Mouse (Mus musculus): ENCODE results near the gene Commd9.

Gene Commd9

DNA sequence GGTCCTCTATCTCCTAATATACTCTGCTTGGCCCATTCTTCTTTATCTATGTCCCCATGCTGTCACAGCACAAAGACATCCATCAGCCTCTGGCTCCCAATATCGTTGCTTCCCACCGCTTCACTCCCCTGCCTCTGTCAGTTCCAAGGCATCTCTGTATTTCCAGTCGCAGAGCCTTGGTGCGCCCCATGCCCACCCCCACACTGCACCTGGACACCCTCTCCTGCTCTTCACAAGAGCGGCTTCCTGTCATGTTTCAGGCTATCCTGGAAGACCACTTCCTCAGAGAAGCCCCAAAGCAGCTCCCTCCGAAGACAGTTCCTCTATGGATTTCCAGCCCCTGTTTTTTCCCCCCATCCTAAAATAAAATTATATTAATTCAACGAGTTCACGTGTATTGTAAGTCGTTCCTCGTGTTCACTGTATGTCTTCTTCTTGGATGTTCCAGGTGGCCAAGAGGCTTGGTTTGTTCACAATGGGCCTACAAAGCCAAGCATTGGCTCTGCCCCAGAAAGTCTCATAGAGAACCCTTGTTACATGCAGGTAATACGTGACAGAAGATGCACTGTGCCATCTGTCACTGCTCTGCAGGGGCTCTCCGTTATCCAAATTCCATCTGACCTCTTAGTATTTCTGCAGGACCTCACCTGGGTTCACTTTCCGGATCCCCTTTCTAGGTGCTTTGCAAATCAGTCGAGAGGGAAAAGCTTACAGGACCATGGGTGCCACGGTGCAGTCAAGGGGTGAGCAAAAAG is 23.5 kb downstream of the Commd9 start:
- DNase-seq (ENCODE audit: low spot score) = no peak

DNA sequence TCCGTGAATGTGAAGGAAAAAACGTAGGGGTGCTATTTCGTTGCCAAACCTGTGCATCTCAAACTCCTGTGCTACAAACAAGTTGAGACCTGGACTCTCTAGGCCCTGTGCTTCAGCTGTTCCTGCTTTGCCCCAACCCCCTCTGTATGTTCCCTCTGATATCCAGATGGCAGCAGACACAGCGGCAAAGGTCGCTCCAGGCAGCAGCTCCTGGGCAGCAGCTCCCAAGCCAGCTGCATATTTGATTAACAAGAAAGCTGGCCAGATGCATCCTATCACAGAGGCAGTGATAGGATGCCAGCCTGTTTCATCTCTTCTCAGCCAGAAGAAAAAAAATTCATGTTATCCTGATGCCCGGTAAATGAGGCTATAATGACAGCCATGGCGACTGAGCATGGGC is 32.5 kb downstream of the Commd9 start:
- no peak for DNase-seq (ENCODE audit: low spot score)

DNA sequence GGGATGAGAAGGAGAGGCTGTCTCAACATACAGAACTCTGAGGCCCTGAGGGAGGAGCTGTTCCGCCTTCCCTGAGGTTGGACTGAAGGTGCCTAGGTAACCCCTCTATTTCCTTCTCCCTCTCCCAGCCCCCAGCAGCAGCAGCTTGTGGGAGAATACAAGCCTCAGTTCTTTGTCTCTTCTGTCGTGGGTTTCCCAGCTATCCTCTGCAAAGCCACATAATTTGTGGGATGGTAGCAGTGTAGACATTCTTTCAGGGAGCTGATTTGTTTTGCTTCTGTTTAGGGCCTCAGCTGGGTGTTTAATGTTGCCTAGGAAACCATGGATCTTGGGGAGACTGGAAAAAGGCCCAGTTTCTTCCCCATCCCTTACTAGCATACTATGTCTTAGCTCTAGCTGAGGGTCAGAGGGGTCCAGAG is 34.1 kb downstream of the Commd9 start:
- DNase-seq (ENCODE audit: low spot score) = no peak

DNA sequence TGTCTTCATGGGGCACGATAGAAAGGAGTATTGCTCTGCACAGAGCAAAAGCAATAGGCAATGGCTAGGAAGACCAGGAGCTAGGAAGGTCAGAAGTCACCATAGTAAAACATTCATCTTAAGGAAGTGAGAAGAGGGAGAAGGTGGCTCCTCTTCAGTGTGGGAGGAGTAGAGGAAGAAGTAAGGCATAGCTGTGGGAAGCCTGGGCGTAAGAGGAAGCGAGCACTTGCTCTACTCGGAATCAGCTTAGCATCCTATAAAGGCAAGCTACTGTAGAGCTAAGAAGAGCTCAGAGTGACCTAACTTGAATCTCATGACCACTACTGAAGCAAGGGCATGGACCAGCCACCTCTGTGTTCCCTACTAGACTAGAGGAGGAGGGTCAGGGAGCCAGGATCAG is 36.3 kb downstream of the Commd9 start:
- DNase-seq (ENCODE audit: low spot score) = no peak

DNA sequence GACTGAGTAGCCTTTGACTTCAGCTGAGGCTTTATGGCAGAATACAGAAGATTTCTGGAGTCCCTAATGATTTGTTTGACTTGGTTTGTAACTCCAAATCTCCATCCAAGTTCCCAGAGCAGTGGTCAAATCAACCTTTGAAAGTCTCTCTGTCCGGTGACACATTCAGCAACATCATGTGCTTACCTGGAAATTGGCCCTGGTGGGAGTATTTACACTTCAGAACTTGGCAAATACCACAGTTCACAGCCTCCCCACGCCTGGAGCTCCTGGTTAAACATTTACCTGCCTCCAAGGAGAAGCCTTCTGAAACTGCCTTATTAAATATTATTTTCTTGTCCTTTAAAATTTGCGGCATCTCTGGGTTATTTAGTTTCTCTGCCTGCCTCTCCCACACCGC is 37.1 kb downstream of the Commd9 start:
- DNase-seq (ENCODE audit: low spot score) = no peak

DNA sequence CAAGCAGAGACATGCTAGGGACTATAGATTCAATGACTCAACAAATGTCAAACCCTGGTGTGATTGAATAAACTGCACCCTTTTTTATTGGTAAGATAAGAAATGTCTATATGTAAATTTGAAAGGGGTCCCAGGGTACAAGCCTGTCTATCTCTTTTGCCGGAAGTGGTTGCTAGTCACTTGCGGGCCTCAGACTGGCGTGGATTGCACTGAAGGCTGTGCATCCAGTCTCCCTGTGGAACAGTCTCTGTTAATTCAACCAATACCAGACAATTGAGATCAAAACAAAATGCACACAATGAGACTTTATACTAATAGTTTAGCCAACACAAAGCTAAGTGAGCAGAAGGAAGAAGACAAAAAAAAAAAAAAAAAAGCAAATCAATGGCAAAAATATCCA is 39.1 kb downstream of the Commd9 start:
- no peak for DNase-seq (ENCODE audit: low spot score)

DNA sequence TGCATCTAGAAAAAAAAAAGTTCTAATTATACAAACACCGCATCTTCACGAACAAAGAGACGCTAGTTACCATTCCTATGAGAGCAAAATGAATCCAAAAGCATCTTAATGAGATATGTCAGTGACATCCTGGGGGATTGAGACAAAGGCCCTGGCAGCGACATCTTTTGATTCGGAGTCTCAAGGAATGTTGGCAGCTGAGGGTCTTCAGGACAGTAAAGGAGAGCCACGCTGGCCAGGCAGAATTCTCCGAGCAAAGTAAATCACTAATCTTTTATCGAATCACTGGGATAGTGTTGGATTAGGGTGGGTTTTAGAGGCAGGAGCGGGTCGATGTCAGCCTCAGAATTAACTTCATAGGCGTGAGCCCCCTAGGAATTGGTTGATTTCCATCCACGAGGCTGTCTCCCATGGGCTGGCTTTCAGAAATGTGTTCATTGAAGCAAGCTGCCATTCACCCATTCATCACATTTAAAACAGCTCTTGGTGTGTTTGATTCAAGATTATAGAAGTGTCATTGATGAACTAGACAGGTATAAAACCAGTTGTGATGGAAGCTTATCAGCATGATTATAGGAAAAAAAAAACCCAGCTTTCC is 39.6 kb downstream of the Commd9 start:
- no peak for DNase-seq (ENCODE audit: low spot score)

DNA sequence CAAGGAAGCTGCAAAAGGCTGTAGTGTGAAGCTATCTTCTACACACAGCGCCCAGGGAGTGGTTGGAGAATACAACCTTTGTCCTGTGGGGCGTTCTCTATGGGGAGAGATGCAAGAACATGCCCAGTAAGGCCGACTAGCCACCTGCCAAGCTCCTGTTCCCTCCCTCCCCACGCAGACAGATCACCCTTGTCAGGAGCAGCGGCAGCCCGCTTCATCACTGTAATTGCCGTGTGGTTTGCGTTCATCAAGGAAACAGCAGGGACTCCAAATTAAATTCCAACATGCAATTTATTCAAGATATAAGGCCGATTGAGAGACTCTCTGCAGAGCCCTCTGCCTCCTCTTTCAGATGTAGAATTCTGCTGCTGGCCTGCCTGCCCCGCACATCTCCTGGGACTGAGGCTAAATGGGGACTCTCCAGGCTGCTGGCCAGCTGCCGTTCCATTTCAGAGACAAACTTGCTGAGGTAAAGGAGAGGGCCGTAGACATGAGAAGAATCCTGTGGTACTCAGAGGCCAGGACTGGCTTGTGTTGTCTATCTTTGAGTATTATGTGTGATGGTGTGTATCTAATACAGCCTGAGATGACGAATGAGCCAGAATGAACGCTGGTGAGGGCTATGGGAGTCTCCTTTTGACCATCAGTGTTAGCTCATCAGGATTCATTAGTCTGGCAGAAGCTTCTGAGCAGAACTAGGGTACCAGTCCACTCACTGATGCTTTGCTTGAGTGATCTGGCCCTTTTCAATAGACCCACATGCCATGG is 46.3 kb downstream of the Commd9 start:
- DNase-seq (ENCODE audit: low spot score) = no peak

DNA sequence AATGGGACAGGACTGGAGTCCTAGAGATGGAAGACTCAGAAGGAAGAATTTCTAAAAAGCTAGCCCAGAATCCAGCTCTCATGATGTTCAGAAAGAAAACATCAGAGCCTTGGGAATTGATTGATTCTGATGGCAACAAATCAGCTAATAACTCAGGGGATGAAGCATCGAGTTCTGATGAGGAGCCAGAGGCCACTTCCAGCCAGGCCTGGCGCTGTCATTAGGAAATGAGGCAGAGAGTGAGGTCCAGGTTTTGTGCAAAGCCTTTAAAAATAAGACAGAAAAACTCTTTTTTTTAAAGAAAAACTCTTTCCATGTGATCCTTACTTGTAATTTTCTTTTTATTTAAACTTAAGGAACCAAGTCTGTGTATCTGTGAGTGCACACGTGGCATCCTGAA is 47.3 kb downstream of the Commd9 start:
- no peak for DNase-seq (ENCODE audit: low spot score)

DNA sequence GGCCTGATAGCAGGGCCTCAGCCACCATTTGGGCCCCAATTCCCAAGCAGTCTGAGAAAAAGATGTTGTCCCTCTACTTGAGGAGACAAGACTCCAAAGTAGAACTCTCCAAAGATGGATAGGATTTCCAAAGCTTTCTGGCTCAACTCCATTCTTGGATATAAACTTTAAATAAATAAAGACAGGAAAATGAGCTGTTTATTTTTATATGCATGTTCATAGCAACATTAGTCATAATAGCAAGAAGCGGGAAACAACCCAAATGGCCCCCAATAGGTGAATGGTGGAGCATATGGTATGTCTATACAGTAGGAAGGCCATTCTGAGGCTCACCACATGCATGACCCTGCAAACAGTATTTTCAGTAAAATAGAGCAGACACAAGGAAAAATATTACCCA is 49.0 kb downstream of the Commd9 start:
- no peak for DNase-seq (ENCODE audit: low spot score)

DNA sequence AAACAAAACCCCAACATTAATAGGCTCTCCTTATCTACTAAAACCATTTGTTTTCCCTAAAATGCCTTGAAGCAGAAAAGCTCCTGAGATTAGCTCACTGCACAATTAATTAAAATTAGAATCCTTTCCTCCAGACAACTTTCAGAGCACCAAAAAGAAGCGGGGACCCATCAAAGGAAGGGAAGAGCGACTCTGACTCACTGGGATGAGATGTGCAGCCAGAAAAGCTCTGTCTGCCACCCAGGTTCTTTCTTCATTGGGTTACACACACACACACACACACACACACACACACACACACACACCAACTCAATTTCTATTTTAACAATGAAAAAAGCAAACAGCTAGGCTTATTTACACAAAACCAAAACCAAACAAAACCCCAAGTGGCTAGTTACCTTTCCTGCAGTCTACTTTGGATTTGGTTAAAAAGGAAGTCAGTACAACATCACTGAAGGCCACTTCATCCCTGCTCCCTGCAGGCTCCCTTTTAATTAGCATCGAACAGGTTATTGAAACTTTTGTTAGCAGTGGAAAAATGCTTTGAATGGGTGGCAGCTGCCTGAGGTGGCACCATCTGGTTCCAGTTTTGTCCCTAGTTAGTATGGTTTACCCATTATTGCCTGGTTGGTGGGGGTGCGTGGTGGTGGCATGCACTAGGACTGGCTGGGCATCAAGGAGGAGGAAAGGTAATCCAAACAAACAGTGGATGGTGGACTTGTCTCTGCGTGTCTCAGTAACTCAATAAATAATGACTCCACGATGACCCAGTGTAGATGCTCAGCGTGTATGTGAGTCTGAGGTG is 64.9 kb downstream of the Commd9 start:
- DNase-seq (ENCODE audit: low spot score) = no peak

Data from T-cell, adult 2 months (primary cell).